Mouse (Mus musculus) midbrain, embryonic 15.5 days (tissue): ENCODE results near the gene Csf2. TPM values are rescaled to one million over a fixed set of nuclear protein-coding genes. Genes with fewer than 3 reads are reported as not detected.

Experiments
- ATAC-seq: fragments of 200-750 bp; cut with Nextera tagmentation; replicated peaks from 2 replicates; pipeline ENCODE4 v1.8.0; 2017; ENCODE audit warnings: moderate TSS enrichment
- H3K27ac ChIP-seq: fragments of 300-500 bp; sonication (generic); 2 replicates; pipeline ENCODE4 v1.5.1; 2015; ENCODE audit warnings: mild to moderate bottlenecking, inconsistent platforms
- H3K27me3 ChIP-seq: fragments of 300-500 bp; sonication (generic); replicated peaks from 2 replicates; pipeline ENCODE4 v1.6.1; 2015; ENCODE audit warnings: inconsistent platforms
- H3K36me3 ChIP-seq: fragments of 300-500 bp; sonication (generic); replicated peaks from 2 replicates; pipeline ENCODE4 v1.6.1; 2015; ENCODE audit warnings: inconsistent platforms
- H3K4me1 ChIP-seq: fragments of 300-500 bp; sonication (generic); 2 replicates; pipeline ENCODE4 v1.6.1; 2015; ENCODE audit warnings: inconsistent platforms
- H3K4me2 ChIP-seq: fragments of 300-500 bp; sonication (generic); 2 replicates; pipeline ENCODE4 v1.6.1; 2015; ENCODE audit warnings: inconsistent platforms, mild to moderate bottlenecking, moderate library complexity
- H3K4me3 ChIP-seq: fragments of 300-500 bp; sonication (generic); 2 replicates; pipeline ENCODE4 v1.5.1; 2015; ENCODE audit warnings: mild to moderate bottlenecking, inconsistent platforms
- H3K9ac ChIP-seq: fragments of 300-500 bp; sonication (generic); 2 replicates; pipeline ENCODE4 v1.6.1; 2015; ENCODE audit warnings: mild to moderate bottlenecking, inconsistent platforms
- H3K9me3 ChIP-seq: fragments of 300-500 bp; sonication (generic); 2 replicates; pipeline ENCODE4 v1.6.1; 2016; ENCODE audit warnings: inconsistent platforms
- WGBS: fragments of 180-500 bp; shearing (Covaris S2); methylation state at CpG from one replicate; pipeline ENCODE4 v1.1.7; 2015; ENCODE audit warnings: mixed read lengths; 5-methylcytosine and 5-hydroxymethylcytosine counted together
- polyA plus RNA-seq: library from polyadenylated mRNA; unstranded; fragments of >200 nt; fragmentation: Nextera tagmentation; extraction: Ambion mirVana; gene quantifications from 2 replicates; pipeline ENCODE4 v1.2.1, GENCODE M21; 2015

Csf2 gene
- polyA plus RNA-seq, 1 experiment from 2014 or later = not detected

- H3K27me3 ChIP-seq = no peaks in the 10 kb centered on the region
- no peak for ATAC-seq
- H3K4me3 ChIP-seq = no peak overlapping the region
- 23% methylated on average over 1 of the region's 1 CpGs for WGBS
- H3K9ac ChIP-seq = no peak overlapping the region
- no peaks in the 10 kb centered on the region for H3K9me3 ChIP-seq
- no peaks in the 10 kb centered on the region for H3K36me3 ChIP-seq
- no peak overlapping the region for H3K27ac ChIP-seq
- no peaks in the 10 kb centered on the region for H3K4me1 ChIP-seq
- no peak overlapping the region for H3K4me2 ChIP-seq
Observed at GRCm38 (mm10) chr11:54263405-54264031, 14.1 kb upstream of the Csf2 start.

DNA sequence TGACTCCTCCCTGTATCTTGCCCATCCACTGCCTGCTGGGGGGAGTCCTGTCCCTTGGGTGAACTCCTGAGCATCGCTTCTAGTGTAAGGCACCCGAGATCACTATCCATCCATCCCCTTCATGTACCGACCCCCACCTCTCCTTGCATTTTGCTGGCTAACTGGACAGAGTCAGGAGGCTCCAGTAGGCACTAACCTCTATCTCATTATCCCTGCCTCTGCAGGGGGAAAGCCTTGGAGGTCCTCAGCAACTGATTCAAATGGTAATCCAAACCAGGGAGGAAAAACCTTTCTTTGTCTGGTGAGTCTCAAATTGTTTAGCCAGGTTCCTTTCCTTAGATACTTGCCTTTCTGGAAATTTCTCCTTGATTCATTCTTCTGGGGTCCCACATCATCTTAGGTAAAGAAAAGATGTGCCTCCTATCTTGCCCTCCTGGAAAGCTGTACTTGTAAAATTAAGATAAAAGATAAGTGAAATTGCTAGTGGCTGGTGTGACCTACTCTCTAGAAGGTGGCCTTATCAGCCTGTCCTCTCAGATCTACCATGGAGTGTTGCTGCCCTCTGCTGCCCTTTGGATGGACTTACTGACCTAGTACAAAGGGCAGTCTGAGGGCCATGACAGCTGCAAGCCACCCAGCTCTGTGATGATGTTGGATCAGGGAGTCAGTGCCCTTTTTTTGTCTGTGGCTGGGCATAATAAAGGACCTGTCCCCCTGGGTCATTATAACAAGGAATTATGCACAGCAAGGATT, 7.3 kb upstream of the Csf2 start:
- H3K36me3 ChIP-seq = no peaks in the 10 kb centered on the region
- no peak overlapping the region for H3K9ac ChIP-seq
- no peaks in the 10 kb centered on the region for H3K4me1 ChIP-seq
- H3K9me3 ChIP-seq = no peaks in the 10 kb centered on the region
- ATAC-seq = peak; percentile 86
- H3K27ac ChIP-seq = no peak overlapping the region
- WGBS = 23% methylated on average over 3 of the region's 3 CpGs
- H3K27me3 ChIP-seq = no peaks in the 10 kb centered on the region
- H3K4me2 ChIP-seq = no peak overlapping the region
- no peak overlapping the region for H3K4me3 ChIP-seq

- no peak overlapping the region for H3K9ac ChIP-seq
- no peak overlapping the region for H3K4me2 ChIP-seq
- H3K27me3 ChIP-seq = no peaks in the 10 kb centered on the region
- no peaks in the 10 kb centered on the region for H3K9me3 ChIP-seq
- no peaks in the 10 kb centered on the region for H3K4me1 ChIP-seq
- no peak for ATAC-seq
- no peak overlapping the region for H3K4me3 ChIP-seq
- WGBS = 59% methylated on average over 4 of the region's 4 CpGs
- no peaks in the 10 kb centered on the region for H3K36me3 ChIP-seq
- no peak overlapping the region for H3K27ac ChIP-seq
Observed at GRCm38 (mm10) chr11:54254114-54254513, 4.6 kb upstream of the Csf2 start.

GRCm38 (mm10) chr11:54250575-54250974, 1.1 kb upstream of the Csf2 start:
- no peaks in the 10 kb centered on the region for H3K9me3 ChIP-seq
- no peak for ATAC-seq
- no peak overlapping the region for H3K9ac ChIP-seq
- H3K27ac ChIP-seq = no peak overlapping the region
- WGBS = 95% methylated on average over 11 of the region's 11 CpGs
- H3K4me2 ChIP-seq = no peak overlapping the region
- H3K4me3 ChIP-seq = no peak overlapping the region
- H3K4me1 ChIP-seq = no peaks in the 10 kb centered on the region
- H3K27me3 ChIP-seq = no peaks in the 10 kb centered on the region
- H3K36me3 ChIP-seq = no peaks in the 10 kb centered on the region

DNA sequence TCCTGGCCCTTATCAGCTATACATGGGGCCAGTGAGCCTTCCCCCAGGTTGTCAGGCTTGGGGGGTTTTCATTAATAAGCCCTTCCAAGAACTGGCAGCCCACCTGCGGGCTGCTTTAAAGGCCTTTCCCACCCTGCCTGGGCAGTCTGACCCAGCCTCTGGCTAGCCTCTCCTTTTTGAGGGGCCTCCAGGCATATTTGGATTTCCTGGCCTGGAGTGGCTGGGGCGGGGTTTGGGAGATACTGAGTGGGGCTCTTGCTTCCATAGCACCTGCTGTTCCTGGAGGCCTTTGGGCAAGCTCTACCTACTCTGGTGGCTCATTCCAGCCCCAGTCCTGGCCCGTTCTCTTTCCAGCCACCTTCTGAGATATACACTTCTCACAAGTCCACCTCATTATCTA, 281 bp upstream of the Csf2 start:
- WGBS = 89% methylated on average over 3 of the region's 3 CpGs
- no peak for ATAC-seq
- no peaks in the 10 kb centered on the region for H3K36me3 ChIP-seq

DNA sequence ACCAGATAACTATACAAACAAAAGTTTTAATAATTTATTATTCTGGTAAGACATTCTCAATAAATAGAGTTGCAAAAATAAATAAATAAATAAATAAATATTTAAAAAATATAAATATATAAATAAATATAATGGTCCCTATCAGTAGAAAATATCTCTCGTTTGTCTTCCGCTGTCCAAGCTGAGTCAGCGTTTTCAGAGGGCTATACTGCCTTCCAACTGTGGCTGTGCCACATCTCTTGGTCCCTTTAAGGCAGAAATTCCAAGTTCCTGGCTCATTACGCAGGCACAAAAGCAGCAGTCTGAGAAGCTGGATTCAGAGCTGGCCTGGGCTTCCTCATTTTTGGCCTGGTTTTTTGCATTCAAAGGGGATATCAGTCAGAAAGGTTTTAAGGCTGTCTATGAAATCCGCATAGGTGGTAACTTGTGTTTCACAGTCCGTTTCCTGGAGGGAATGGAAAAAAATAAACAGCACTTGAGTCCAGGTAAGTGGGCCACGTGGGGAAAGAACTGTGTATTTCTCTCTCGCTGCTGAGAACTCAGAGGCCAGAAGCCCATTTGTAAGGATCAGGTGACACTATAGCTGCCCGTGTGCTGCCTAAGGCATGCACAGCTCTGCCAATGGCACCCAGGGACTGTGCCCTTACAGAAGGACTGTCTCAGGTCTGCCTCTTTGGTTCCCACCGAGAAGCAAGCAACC, 2.1 kb downstream of the Csf2 start:
- H3K4me3 ChIP-seq = no peak overlapping the region
- no peak for ATAC-seq
- H3K9ac ChIP-seq = no peak overlapping the region
- H3K4me2 ChIP-seq = no peak overlapping the region
- 82% methylated on average over 10 of the region's 10 CpGs for WGBS
- H3K27me3 ChIP-seq = no peaks in the 10 kb centered on the region
- no peaks in the 10 kb centered on the region for H3K4me1 ChIP-seq
- no peaks in the 10 kb centered on the region for H3K9me3 ChIP-seq
- no peaks in the 10 kb centered on the region for H3K36me3 ChIP-seq
- H3K27ac ChIP-seq = no peak overlapping the region

More for the DNA sequence above, 281 bp upstream of the Csf2 start:
- H3K4me2 ChIP-seq = no peak overlapping the region
- H3K4me3 ChIP-seq = no peak overlapping the region
- no peak overlapping the region for H3K27ac ChIP-seq
- no peak overlapping the region for H3K9ac ChIP-seq
- no peaks in the 10 kb centered on the region for H3K9me3 ChIP-seq
- H3K4me1 ChIP-seq = no peaks in the 10 kb centered on the region
- no peaks in the 10 kb centered on the region for H3K27me3 ChIP-seq

GRCm38 (mm10) chr11:54244465-54244864, 5.0 kb downstream of the Csf2 start:
- H3K9ac ChIP-seq = no peak overlapping the region
- no peak overlapping the region for H3K4me2 ChIP-seq
- H3K27me3 ChIP-seq = no peaks in the 10 kb centered on the region
- H3K36me3 ChIP-seq = no peaks in the 10 kb centered on the region
- H3K9me3 ChIP-seq = no peaks in the 10 kb centered on the region
- H3K4me3 ChIP-seq = no peak overlapping the region
- 81% methylated on average over 6 of the region's 6 CpGs for WGBS
- H3K27ac ChIP-seq = no peak overlapping the region
- ATAC-seq = no peak
- no peaks in the 10 kb centered on the region for H3K4me1 ChIP-seq

GRCm38 (mm10) chr11:54242494-54242893, 7.0 kb downstream of the Csf2 start:
- Histone ChIP-seq H3K27ac (no peak overlapping the region), H3K36me3 (no peaks in the 10 kb centered on the region), H3K4me3 (no peak overlapping the region), H3K4me2 (no peak overlapping the region), H3K9me3 (no peaks in the 10 kb centered on the region), H3K27me3 (no peaks in the 10 kb centered on the region), H3K9ac (no peak overlapping the region), H3K4me1 (no peaks in the 10 kb centered on the region)
- WGBS = 88% methylated on average over 3 of the region's 3 CpGs
- no peak for ATAC-seq

- Histone ChIP-seq H3K27ac (no peak overlapping the region), H3K9me3 (no peaks in the 10 kb centered on the region), H3K9ac (no peak overlapping the region), H3K4me3 (no peak overlapping the region), H3K4me1 (no peaks in the 10 kb centered on the region), H3K36me3 (no peaks in the 10 kb centered on the region), H3K4me2 (no peak overlapping the region), H3K27me3 (no peaks in the 10 kb centered on the region)
- no peak for ATAC-seq
- WGBS = 80% methylated on average over 2 of the region's 2 CpGs
Observed at GRCm38 (mm10) chr11:54236939-54237338, 12.5 kb downstream of the Csf2 start.

DNA sequence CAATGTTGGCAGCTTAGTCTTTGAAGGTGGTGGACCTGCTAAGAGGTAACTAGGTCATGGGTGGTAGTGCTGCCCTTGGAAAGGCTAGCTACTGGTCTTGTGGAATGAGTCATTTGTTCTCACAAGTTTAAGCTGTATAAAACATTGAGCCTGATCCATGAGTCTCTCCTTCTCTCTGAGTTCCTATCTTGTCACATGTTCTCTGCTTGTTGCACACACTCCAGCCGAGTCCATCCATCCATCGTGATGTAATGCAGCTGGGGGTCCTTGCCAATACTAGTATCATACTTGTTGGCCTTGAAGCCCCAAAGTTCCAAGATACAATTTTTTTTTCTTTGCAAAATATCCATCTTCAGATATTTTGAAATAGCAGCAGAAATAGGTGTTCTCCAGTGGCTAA, 22.0 kb downstream of the Csf2 start:
- Histone ChIP-seq H3K4me1 (no peaks in the 10 kb centered on the region), H3K4me3 (no peak overlapping the region), H3K9me3 (no peaks in the 10 kb centered on the region), H3K4me2 (no peak overlapping the region), H3K27me3 (no peaks in the 10 kb centered on the region), H3K9ac (no peak overlapping the region), H3K27ac (no peak overlapping the region), H3K36me3 (no peaks in the 10 kb centered on the region)
- ATAC-seq = no peak
- WGBS = 96% methylated on average over 2 of the region's 2 CpGs

DNA sequence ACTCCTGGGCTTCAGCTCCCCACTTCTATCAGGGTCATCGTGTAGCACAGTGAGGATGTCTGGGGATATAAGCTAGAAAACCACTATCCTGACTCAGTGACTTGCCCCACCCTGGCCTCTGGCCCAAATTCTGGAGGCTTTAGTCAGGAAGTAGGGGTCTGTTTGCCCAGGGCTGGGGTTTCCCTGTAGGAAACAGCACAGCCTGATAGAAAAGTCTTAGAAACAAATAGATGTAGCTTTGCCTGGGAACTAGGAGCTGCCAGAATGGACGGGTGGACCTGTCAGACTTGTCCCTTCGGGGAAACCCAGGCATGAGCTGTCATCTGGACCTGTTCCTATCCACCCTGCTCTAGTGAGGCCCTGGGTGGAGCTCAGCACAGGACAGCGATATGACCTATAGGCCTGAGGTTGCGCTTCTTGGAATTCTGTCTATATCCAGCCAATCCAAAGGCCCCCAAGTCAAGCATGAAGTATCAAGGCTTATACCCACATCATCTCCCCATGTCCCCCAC, 24.9 kb downstream of the Csf2 start:
- Histone ChIP-seq H3K27me3 (no peaks in the 10 kb centered on the region), H3K4me2 (no peak overlapping the region), H3K4me3 (no peak overlapping the region), H3K4me1 (no peaks in the 10 kb centered on the region), H3K9ac (no peak overlapping the region), H3K27ac (no peak overlapping the region), H3K9me3 (no peaks in the 10 kb centered on the region), H3K36me3 (no peaks in the 10 kb centered on the region)
- WGBS = 89% methylated on average over 5 of the region's 5 CpGs
- no peak for ATAC-seq

DNA sequence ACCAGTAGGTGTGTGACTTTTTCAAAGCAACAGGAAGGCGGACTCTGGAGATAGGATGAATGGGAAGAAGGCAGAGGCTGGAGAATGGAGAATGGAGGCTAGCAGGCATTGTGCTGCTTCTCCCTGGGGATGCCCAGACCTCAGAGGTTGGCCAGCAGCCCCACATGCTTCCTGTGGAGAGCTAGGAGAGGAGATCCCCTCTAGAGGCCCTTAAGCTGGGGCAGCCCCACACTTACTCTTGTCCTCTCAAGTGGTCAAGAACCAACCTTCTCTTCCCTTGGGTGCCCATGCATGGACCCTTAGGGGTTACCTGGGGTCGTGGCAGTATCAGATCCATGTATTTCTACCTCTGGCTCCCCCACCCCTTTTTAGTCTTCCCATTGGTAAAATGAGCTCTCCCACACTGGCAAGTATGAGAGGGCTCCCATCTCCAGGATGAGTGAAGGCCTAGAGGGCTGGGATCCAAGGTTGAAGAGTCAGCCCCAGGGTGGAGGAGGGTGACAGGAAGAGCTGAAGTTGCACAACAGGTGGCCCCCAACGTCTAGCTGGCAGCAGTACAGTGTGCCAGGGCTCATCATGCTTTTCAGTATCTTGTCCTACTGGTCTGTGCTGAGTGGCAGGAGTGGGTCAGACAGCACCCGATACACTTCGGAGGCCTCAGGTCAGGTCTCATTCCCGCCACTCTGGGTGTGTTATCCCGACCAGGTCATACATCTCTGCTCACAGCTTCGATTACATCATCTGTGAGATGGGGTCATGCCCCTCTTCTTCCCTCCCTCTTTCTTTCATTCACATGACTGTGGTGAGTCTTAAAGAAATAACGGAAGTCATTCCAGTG, 25.6 kb downstream of the Csf2 start:
- Histone ChIP-seq H3K4me3 (no peak overlapping the region), H3K4me2 (no peak overlapping the region), H3K9ac (no peak overlapping the region), H3K36me3 (no peaks in the 10 kb centered on the region), H3K9me3 (no peaks in the 10 kb centered on the region), H3K4me1 (no peaks in the 10 kb centered on the region), H3K27ac (no peak overlapping the region), H3K27me3 (no peaks in the 10 kb centered on the region)
- no peak for ATAC-seq
- WGBS = 85% methylated on average over 9 of the region's 9 CpGs
